Mouse (Mus musculus): ENCODE data around the gene Nol12. TPM values are rescaled to one million over a fixed set of nuclear protein-coding genes. Genes with fewer than 3 reads are reported as not detected.

The Nol12 gene
- polyA plus RNA-seq, 1 experiment = 30.5 TPM

- 69% methylated on average over 7 of the region's 7 CpGs for WGBS
Measured at GRCm38 (mm10) chr15:78946232-78946631, 11.5 kb downstream of the Nol12 start.

GRCm38 (mm10) chr15:78947657-78948056 lies 12.9 kb downstream of the Nol12 start, which contains the start of gene Triobp:
Gene Triobp, plus strand, starts transcription at chr15:78947724.
- under 1% methylated on average over 24 of the region's 24 CpGs for WGBS
- H3K4me3 ChIP-seq (replicated peaks; ENCODE audit: control insufficient read depth, low read depth, low read length) = no peak within 1 kb of the TSS
- no peak for TF ChIP-seq CTCF (IDR thresholded peaks at IDR 0.05; ENCODE audit: control insufficient read depth, insufficient read depth, low read length)
- TF ChIP-seq POLR2A (IDR thresholded peaks at IDR 0.05; ENCODE audit: borderline replicate concordance, control insufficient read depth, low read depth, low read length) = no peak
- no peaks in the 10 kb centered on the region for H3K4me1 ChIP-seq (ENCODE audit: control insufficient read depth, insufficient read depth, low read length)
- H3K27ac ChIP-seq (ENCODE audit: control insufficient read depth, insufficient read depth, low read depth, low read length, poor library complexity) = no peak within 1 kb of the TSS

More at GRCm38 (mm10) chr15:78946232-78946631, 11.5 kb downstream of the Nol12 start:
- Histone ChIP-seq H3K27ac (ENCODE audit: control insufficient read depth, insufficient read depth, low read depth, low read length, poor library complexity) (no peak overlapping the region), H3K4me1 (ENCODE audit: control insufficient read depth, insufficient read depth, low read length) (no peaks in the 10 kb centered on the region), H3K4me3 (replicated peaks; ENCODE audit: control insufficient read depth, low read depth, low read length) (no peak overlapping the region)
- TF ChIP-seq CTCF (IDR thresholded peaks at IDR 0.05; ENCODE audit: control insufficient read depth, insufficient read depth, low read length) (no peak), POLR2A (IDR thresholded peaks at IDR 0.05; ENCODE audit: borderline replicate concordance, control insufficient read depth, low read depth, low read length) (no peak)

GRCm38 (mm10) chr15:78948152-78948725 lies 13.5 kb downstream of the Nol12 start:
- TF ChIP-seq POLR2A (IDR thresholded peaks at IDR 0.05; ENCODE audit: borderline replicate concordance, control insufficient read depth, low read depth, low read length) (no peak), CTCF (IDR thresholded peaks at IDR 0.05; ENCODE audit: control insufficient read depth, insufficient read depth, low read length) (no peak)
- no peak overlapping the region for H3K4me3 ChIP-seq (replicated peaks; ENCODE audit: control insufficient read depth, low read depth, low read length)
- WGBS = 5% methylated on average over 11 of the region's 11 CpGs
- no peaks in the 10 kb centered on the region for H3K4me1 ChIP-seq (ENCODE audit: control insufficient read depth, insufficient read depth, low read length)
- H3K27ac ChIP-seq (ENCODE audit: control insufficient read depth, insufficient read depth, low read depth, low read length, poor library complexity) = no peak overlapping the region

GRCm38 (mm10) chr15:78948883-78949282 lies 14.2 kb downstream of the Nol12 start:
- 83% methylated on average over 3 of the region's 3 CpGs for WGBS
- no peak overlapping the region for H3K4me3 ChIP-seq (replicated peaks; ENCODE audit: control insufficient read depth, low read depth, low read length)
- H3K4me1 ChIP-seq (ENCODE audit: control insufficient read depth, insufficient read depth, low read length) = no peaks in the 10 kb centered on the region
- no peak overlapping the region for H3K27ac ChIP-seq (ENCODE audit: control insufficient read depth, insufficient read depth, low read depth, low read length, poor library complexity)
- TF ChIP-seq POLR2A (IDR thresholded peaks at IDR 0.05; ENCODE audit: borderline replicate concordance, control insufficient read depth, low read depth, low read length) (no peak), CTCF (IDR thresholded peaks at IDR 0.05; ENCODE audit: control insufficient read depth, insufficient read depth, low read length) (no peak)

GRCm38 (mm10) chr15:78955663-78956062 lies 20.9 kb downstream of the Nol12 start:
- Histone ChIP-seq H3K4me1 (ENCODE audit: control insufficient read depth, insufficient read depth, low read length) (no peaks in the 10 kb centered on the region), H3K27ac (ENCODE audit: control insufficient read depth, insufficient read depth, low read depth, low read length, poor library complexity) (no peak overlapping the region), H3K4me3 (replicated peaks; ENCODE audit: control insufficient read depth, low read depth, low read length) (no peak overlapping the region)
- TF ChIP-seq POLR2A (IDR thresholded peaks at IDR 0.05; ENCODE audit: borderline replicate concordance, control insufficient read depth, low read depth, low read length) (no peak), CTCF (IDR thresholded peaks at IDR 0.05; ENCODE audit: control insufficient read depth, insufficient read depth, low read length) (no peak)
- 51% methylated on average over 3 of the region's 3 CpGs for WGBS

GRCm38 (mm10) chr15:78956351-78956750 lies 21.6 kb downstream of the Nol12 start:
- no peaks in the 10 kb centered on the region for H3K4me1 ChIP-seq (ENCODE audit: control insufficient read depth, insufficient read depth, low read length)
- no peak for TF ChIP-seq POLR2A (IDR thresholded peaks at IDR 0.05; ENCODE audit: borderline replicate concordance, control insufficient read depth, low read depth, low read length)
- TF ChIP-seq CTCF (IDR thresholded peaks at IDR 0.05; ENCODE audit: control insufficient read depth, insufficient read depth, low read length) = no peak
- 80% methylated on average over 4 of the region's 4 CpGs for WGBS
- H3K27ac ChIP-seq (ENCODE audit: control insufficient read depth, insufficient read depth, low read depth, low read length, poor library complexity) = no peak overlapping the region
- H3K4me3 ChIP-seq (replicated peaks; ENCODE audit: control insufficient read depth, low read depth, low read length) = no peak overlapping the region

- no peak overlapping the region for H3K4me3 ChIP-seq (replicated peaks; ENCODE audit: control insufficient read depth, low read depth, low read length)
- 77% methylated on average over 15 of the region's 15 CpGs for WGBS
- no peaks in the 10 kb centered on the region for H3K4me1 ChIP-seq (ENCODE audit: control insufficient read depth, insufficient read depth, low read length)
- TF ChIP-seq POLR2A (IDR thresholded peaks at IDR 0.05; ENCODE audit: borderline replicate concordance, control insufficient read depth, low read depth, low read length) = no peak
- TF ChIP-seq CTCF (IDR thresholded peaks at IDR 0.05; ENCODE audit: control insufficient read depth, insufficient read depth, low read length) = no peak
- no peak overlapping the region for H3K27ac ChIP-seq (ENCODE audit: control insufficient read depth, insufficient read depth, low read depth, low read length, poor library complexity)
Measured at GRCm38 (mm10) chr15:78957021-78957420, 22.3 kb downstream of the Nol12 start.

GRCm38 (mm10) chr15:78959537-78959936 lies 24.8 kb downstream of the Nol12 start:
- H3K4me3 ChIP-seq (replicated peaks; ENCODE audit: control insufficient read depth, low read depth, low read length) = no peak overlapping the region
- no peak overlapping the region for H3K27ac ChIP-seq (ENCODE audit: control insufficient read depth, insufficient read depth, low read depth, low read length, poor library complexity)
- no peaks in the 10 kb centered on the region for H3K4me1 ChIP-seq (ENCODE audit: control insufficient read depth, insufficient read depth, low read length)
- WGBS = 79% methylated on average over 11 of the region's 11 CpGs
- TF ChIP-seq CTCF (IDR thresholded peaks at IDR 0.05; ENCODE audit: control insufficient read depth, insufficient read depth, low read length) (no peak), POLR2A (IDR thresholded peaks at IDR 0.05; ENCODE audit: borderline replicate concordance, control insufficient read depth, low read depth, low read length) (no peak)

- WGBS = 69% methylated on average over 4 of the region's 4 CpGs
- no peaks in the 10 kb centered on the region for H3K4me1 ChIP-seq (ENCODE audit: control insufficient read depth, insufficient read depth, low read length)
- H3K27ac ChIP-seq (ENCODE audit: control insufficient read depth, insufficient read depth, low read depth, low read length, poor library complexity) = no peak overlapping the region
- TF ChIP-seq CTCF (IDR thresholded peaks at IDR 0.05; ENCODE audit: control insufficient read depth, insufficient read depth, low read length) = no peak
- no peak for TF ChIP-seq POLR2A (IDR thresholded peaks at IDR 0.05; ENCODE audit: borderline replicate concordance, control insufficient read depth, low read depth, low read length)
- no peak overlapping the region for H3K4me3 ChIP-seq (replicated peaks; ENCODE audit: control insufficient read depth, low read depth, low read length)
Measured at GRCm38 (mm10) chr15:78960088-78960487, 25.4 kb downstream of the Nol12 start.
